Mouse (Mus musculus) spleen, adult 2 months (tissue): ENCODE results near the gene Atp8a1. TPM values are rescaled to one million over a fixed set of nuclear protein-coding genes. Genes with fewer than 3 reads are reported as not detected.

Experiments
- DNase-seq, 2 experiments: peaks; one replicate each; pipeline versions ENCODE4 v3.0.0 to v3.0.0-alpha.2; 2012 to 2021; ENCODE audit warnings: low spot score in 2 of 2, low read depth in 1 of 2
- H3K27ac ChIP-seq: fragments of 200-500 bp; 2 replicates; pipeline ENCODE4 v1.5.1; 2012; ENCODE audit warnings: low read length, inconsistent platforms; ENCODE audit not compliant: insufficient read depth
- H3K27me3 ChIP-seq: fragments of 200-500 bp; 2 replicates; pipeline ENCODE4 v1.6.1; 2012; ENCODE audit warnings: mild to moderate bottlenecking, moderate library complexity, low read length, inconsistent platforms; ENCODE audit not compliant: control insufficient read depth, insufficient read depth
- H3K36me3 ChIP-seq: fragments of 200-500 bp; 2 replicates; pipeline ENCODE4 v1.6.1; 2012; ENCODE audit warnings: mild to moderate bottlenecking, low read length, inconsistent platforms; ENCODE audit not compliant: control insufficient read depth, insufficient read depth
- H3K4me1 ChIP-seq: fragments of 200-500 bp; 2 replicates; pipeline ENCODE4 v1.6.1; 2011; ENCODE audit warnings: inconsistent platforms; ENCODE audit not compliant: control insufficient read depth, insufficient read depth, insufficient read length
- H3K4me3 ChIP-seq: fragments of 200-500 bp; 2 replicates; pipeline ENCODE4 v1.5.1; 2011; ENCODE audit warnings: mild to moderate bottlenecking, inconsistent platforms; ENCODE audit not compliant: insufficient read depth, insufficient read length; ENCODE audit errors: extremely low read depth
- CTCF ChIP-seq: fragments of 200-500 bp; IDR thresholded peaks from 2 replicates; pipeline ENCODE4 v1.5.1; 2011; ENCODE audit warnings: mild to moderate bottlenecking, inconsistent platforms; ENCODE audit not compliant: insufficient read depth, insufficient read length, insufficient replicate concordance; ENCODE audit errors: extremely low read depth
- POLR2A ChIP-seq: fragments of 200-500 bp; IDR thresholded peaks from 2 replicates; pipeline ENCODE4 v1.6.1; 2011; ENCODE audit warnings: low read depth, low read length, inconsistent platforms
- WGBS: fragments of 180-500 bp; shearing (Covaris S2); methylation state at CpG from one replicate; pipeline ENCODE4 v1.1.7; 2018; 5-methylcytosine and 5-hydroxymethylcytosine counted together
- polyA plus RNA-seq: library from polyadenylated mRNA; depleted of rRNA; stranded (reverse); fragments of >200 nt; gene quantifications from 2 replicates; pipeline ENCODE4 v1.2.3, GENCODE M21; 2012

The Atp8a1 gene
- polyA plus RNA-seq, 1 experiment: 24.6 TPM

- H3K27me3 ChIP-seq: no peaks in the 10 kb centered on the region
- TF ChIP-seq POLR2A (no peak), CTCF (no peak)
- no peak for DNase-seq
- no peak overlapping the region for H3K27ac ChIP-seq
- 96% methylated on average over 9 of the region's 9 CpGs for WGBS
- no peak overlapping the region for H3K4me3 ChIP-seq
- peaks cover 22% of the 10 kb centered on the region for H3K36me3 ChIP-seq
- H3K4me1 ChIP-seq: no peaks in the 10 kb centered on the region
Measured at GRCm38 (mm10) chr5:67659864-67660263, 187.4 kb downstream of the Atp8a1 start.

- TF ChIP-seq POLR2A (no peak), CTCF (no peak)
- no peak for DNase-seq
- H3K4me1 ChIP-seq: no peaks in the 10 kb centered on the region
- H3K36me3 ChIP-seq: peaks cover 20% of the 10 kb centered on the region
- H3K27ac ChIP-seq: no peak overlapping the region
- 93% methylated on average over 13 of the region's 13 CpGs for WGBS
- no peak overlapping the region for H3K4me3 ChIP-seq
- H3K27me3 ChIP-seq: no peaks in the 10 kb centered on the region
Measured at GRCm38 (mm10) chr5:67656821-67657259, 190.4 kb downstream of the Atp8a1 start.

DNA sequence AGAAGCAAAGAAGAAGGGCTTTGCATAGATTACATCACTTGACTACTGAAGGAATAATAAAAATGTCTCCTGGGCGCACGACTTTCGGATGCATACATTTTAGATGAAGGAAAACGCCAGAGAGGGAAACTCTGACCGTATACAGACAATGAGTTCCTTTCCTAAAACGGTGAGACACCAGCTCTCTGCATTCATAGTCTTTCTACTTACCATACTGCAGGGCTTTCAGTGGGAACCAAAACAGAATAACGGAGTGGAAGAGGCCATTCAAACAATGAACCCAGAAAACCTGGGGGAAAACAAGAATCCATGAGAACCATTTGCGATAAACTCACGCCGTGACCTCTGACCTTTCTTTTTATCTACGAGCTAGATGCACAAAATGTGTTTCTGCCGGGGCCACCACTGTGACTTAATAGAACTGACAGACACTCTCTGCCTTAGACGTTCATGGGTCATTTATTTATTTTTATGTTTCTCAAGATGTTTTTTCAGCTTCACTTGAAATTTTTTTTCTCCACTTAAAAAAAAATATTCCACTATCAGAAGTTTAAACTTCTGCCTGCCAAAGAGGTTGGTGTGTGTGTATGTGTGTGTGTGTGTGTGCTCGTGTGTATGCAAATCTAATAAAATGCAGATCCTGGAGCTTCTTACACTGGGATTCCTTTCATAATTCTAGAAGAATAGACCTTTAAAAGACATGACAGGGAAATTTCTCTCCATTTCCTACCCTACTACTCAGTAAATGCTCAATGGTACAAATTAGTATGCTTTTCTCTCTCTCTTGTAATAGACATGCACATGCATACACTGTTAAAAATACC, 191.3 kb downstream of the Atp8a1 start:
- TF ChIP-seq CTCF: no peak
- TF ChIP-seq POLR2A: no peak
- WGBS: 96% methylated on average over 14 of the region's 14 CpGs
- Histone ChIP-seq H3K27me3 (no peaks in the 10 kb centered on the region), H3K27ac (no peak overlapping the region), H3K4me1 (no peaks in the 10 kb centered on the region), H3K36me3 (peaks cover 20% of the 10 kb centered on the region), H3K4me3 (no peak overlapping the region)
- DNase-seq: no peak

- Histone ChIP-seq H3K4me1 (no peaks in the 10 kb centered on the region), H3K4me3 (no peak overlapping the region), H3K27me3 (no peaks in the 10 kb centered on the region), H3K36me3 (peaks cover 14% of the 10 kb centered on the region), H3K27ac (no peak overlapping the region)
- WGBS: 96% methylated on average over 5 of the region's 5 CpGs
- TF ChIP-seq CTCF: no peak
- TF ChIP-seq POLR2A: no peak
- no peak for DNase-seq
Measured at GRCm38 (mm10) chr5:67654572-67654971, 192.7 kb downstream of the Atp8a1 start.

GRCm38 (mm10) chr5:67653543-67653942, 193.7 kb downstream of the Atp8a1 start:
- Histone ChIP-seq H3K27me3 (no peaks in the 10 kb centered on the region), H3K36me3 (peaks cover 15% of the 10 kb centered on the region), H3K4me1 (no peaks in the 10 kb centered on the region), H3K27ac (no peak overlapping the region), H3K4me3 (no peak overlapping the region)
- no peak for DNase-seq
- 98% methylated on average over 3 of the region's 3 CpGs for WGBS
- TF ChIP-seq CTCF: no peak
- no peak for TF ChIP-seq POLR2A

DNA sequence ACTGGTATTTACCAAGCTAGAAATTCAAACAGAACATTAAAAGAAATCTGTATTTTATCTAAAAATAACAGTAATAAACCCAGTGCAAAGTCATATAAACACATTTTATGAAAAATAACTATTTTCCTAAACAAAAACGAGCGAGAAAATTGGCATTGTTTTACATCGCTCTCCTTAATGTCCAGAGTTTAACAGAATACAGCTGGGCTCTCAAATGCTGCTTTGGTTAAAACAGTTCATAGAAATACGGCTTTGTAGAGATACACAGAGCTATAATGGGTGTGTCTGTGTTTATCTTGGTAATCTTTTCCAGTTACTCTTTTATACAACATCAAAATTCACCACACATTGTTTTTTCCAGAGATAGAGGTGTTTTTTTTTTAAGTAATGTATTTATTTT, 194.8 kb downstream of the Atp8a1 start:
- no peak for TF ChIP-seq CTCF
- TF ChIP-seq POLR2A: no peak
- DNase-seq: no peak
- WGBS: 95% methylated on average over 4 of the region's 4 CpGs
- Histone ChIP-seq H3K27ac (no peak overlapping the region), H3K4me3 (no peak overlapping the region), H3K27me3 (no peaks in the 10 kb centered on the region), H3K36me3 (peaks cover 20% of the 10 kb centered on the region), H3K4me1 (no peaks in the 10 kb centered on the region)

DNA sequence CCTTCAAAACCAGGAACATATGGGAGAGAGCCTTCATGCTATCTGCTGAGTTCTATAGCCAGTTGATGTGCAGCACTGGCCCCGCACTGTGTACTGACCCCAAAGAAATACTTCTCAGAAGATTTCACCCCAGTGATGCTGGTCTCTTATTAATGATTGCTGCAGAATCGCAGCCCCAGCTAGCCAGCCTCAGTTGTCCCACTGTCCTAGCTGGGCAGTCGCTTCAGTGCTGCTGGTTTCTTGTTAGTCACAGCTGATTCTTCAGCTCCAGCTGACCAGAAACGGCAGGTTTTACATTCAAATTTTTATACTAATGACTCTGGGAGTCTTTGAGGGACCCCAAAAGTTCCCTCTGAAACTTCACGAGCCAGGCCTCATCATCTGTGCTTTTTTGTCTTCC, 197.2 kb downstream of the Atp8a1 start:
- no peak for TF ChIP-seq CTCF
- no peak for TF ChIP-seq POLR2A
- no peak for DNase-seq
- H3K36me3 ChIP-seq: peaks cover 19% of the 10 kb centered on the region

More for the DNA sequence above, 197.2 kb downstream of the Atp8a1 start:
- no peak overlapping the region for H3K4me3 ChIP-seq
- 94% methylated on average over 5 of the region's 5 CpGs for WGBS
- H3K27me3 ChIP-seq: no peaks in the 10 kb centered on the region
- no peak overlapping the region for H3K27ac ChIP-seq
- no peaks in the 10 kb centered on the region for H3K4me1 ChIP-seq
